Mouse (Mus musculus): Measurements from ENCODE around the gene Gm49378.

The Gm49378 gene

DNA sequence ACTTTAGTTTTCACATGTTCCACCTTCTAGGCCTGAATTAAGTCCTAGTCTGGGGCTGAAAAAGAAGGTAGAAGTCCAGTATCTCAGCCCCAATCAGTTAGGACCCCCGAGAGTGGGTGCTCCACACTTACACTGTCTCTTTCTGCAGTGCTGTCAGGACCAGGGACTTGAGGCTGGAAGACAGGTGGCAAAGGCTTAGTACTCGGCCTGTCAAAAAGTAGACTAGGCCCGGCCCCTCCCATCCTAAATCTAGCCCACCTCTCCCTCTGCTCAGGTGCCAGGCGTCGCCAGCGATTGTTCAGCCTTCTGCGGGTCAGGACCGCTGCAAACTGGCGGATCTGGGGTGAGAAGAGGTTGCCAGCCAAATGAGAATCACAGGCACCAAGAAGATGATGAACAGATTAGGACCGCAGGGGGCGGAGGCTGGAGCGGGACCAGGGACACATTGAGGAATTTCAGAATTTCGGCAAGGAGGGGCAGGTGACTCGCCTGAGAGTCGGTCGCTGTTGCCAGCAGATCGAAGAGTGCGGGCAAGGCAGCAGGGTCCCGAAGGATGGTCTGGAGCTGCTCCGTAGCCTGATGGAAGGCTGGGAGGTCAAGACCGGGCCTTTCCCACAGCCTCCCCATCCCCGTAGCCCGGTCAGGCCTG lies 2.7 kb downstream of the Gm49378 start:
- no peak for DNase-seq (ENCODE audit: inconsistent age in 2 of 2, low spot score in 1 of 2)

DNA sequence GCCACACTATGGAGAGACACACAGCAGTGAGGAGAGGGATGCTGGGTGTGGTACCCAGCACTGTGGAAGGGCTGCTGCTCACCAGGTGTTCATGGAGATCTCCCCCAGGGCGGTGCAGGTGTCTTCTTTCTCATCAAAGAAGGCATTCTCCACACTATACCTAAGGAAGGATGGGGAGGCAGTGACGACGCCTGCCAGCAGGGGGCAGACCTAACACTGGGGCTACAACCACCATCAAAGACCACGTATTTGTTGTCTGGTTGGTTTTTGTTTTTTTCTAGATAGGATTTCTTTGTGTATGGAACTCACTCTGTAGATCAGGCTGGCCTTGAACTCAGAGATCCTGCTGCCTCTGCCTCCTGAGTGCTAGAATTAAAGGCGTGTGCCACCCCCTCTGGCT lies 8.4 kb downstream of the Gm49378 start:
- DNase-seq (ENCODE audit: inconsistent age in 2 of 2, low spot score in 1 of 2): peak in 1 of 2 experiments; percentile 81

DNA sequence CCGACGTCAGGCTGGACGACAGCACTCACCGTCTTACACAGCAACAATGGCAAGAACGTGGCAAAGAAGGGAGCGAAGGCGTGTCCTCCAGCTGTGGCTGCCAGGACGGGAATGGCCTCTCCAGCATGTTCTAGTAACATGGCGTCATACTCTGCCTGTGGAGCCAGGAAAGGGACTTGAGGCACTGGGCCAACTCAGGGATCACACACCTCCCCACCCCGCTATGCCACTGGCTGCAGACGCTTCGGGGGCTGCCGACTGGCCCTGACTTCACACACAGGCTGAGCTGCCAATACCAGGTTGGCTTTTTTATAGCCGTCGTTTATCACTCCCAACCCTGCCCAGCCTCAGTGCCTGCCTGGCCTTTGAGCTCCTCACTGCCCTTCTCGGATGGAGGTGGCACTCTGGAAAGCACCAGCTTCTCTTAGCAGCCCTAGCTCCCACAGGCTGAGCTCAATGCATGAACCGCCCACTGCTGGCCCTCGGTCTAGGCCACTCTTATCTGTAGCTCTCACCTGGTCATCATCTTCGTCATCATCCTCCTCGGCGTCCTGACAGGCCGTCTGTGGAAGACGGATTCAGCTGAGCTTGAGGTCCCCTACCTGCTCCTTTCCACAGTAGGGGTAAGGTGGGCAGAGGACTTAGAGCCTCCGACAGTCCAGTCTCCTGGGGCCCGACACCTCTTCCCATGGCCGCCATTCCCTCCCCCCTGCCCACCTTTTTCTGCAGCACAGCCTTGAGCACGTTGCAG lies 9.4 kb downstream of the Gm49378 start:
- DNase-seq (ENCODE audit: inconsistent age in 2 of 2, low spot score in 1 of 2): no peak

- DNase-seq (ENCODE audit: inconsistent age in 2 of 2, low spot score in 1 of 2): no peak
These were observed 19.1 kb downstream of the Gm49378 start for GRCm38 (mm10) chr14:55618486-55619195.

GRCm38 (mm10) chr14:55617822-55618221 lies 19.9 kb downstream of the Gm49378 start, which contains the start of gene Rec8:
Rec8 (plus strand) TSS chr14:55618037.
- DNase-seq (ENCODE audit: inconsistent age in 2 of 2, low spot score in 1 of 2): peak; percentile 61 to 69

DNA sequence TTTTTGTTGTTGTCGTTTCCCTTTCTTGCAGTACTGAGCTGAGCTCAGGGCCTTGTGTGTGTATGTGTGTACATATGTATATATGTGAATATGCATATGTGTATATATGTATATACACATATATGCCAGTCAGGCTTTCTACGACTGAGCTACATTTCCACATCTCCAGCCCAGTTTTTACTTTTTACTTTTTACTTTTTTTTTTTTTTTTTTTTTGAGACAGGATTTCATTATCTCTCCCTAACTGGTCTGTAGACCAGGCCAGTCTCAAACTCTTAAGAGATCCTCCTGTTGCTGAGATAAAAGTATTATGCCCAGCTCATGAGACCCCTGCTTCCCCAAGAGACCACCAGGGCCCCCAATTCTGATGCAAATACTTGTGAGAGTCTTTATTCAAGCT lies 20.9 kb downstream of the Gm49378 start:
- no peak for DNase-seq (ENCODE audit: inconsistent age in 2 of 2, low spot score in 1 of 2)

GRCm38 (mm10) chr14:55615876-55616275 lies 21.8 kb downstream of the Gm49378 start:
- DNase-seq (ENCODE audit: inconsistent age in 2 of 2, low spot score in 1 of 2): no peak

DNA sequence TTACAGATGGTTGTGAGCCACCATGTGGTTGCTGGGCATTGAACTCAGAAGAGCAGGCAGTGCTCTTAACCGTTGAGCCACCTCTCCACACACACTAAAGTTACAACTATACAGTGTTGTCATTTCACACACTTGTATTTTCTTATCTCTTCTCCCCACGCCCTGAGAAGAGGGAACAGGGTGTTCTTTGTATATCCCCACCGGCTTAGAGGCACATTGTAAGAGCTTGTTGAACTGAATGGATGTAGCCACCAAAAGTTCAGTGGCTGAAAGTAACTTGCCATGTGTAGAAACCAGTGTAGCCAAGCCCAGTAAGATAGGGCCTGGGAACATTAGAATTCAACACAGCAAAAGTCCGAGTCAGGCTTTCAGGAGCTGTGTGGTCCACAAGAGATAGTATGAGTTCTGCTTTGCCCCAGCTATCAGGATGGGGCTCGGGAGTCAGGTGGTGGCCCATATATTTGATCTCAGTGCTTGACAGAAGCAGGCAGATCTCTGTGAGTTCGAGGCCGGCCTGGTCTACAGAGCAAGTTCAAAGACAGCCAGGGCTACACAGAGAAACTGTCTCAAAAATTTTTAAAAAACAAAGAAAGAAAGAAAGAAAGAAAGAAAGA lies 23.0 kb downstream of the Gm49378 start:
- no peak for DNase-seq (ENCODE audit: inconsistent age in 2 of 2, low spot score in 1 of 2)

DNA sequence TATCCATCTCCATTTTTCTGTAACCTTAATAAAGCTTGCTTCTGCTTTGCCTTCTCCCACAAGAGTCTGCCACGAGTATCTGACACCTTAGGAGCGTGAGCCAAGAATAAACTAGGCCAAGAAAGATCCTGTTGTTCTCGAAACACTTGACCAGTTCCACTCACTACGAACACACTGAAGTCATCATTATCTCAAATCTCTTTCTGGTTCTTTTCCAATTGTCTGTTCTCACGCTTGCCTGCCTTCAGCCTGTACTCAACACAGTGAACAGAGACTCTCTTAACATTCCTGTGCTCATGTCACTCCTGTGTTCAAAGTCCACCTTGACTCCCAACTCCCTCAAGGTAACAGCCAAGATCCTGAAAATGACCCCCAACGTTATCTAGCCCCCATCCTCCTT lies 24.3 kb downstream of the Gm49378 start:
- no peak for DNase-seq (ENCODE audit: inconsistent age in 2 of 2, low spot score in 1 of 2)

GRCm38 (mm10) chr14:55608339-55608738 lies 29.4 kb downstream of the Gm49378 start:
- no peak for DNase-seq (ENCODE audit: inconsistent age in 2 of 2, low spot score in 1 of 2)

GRCm38 (mm10) chr14:55605743-55606459 lies 31.8 kb downstream of the Gm49378 start:
- DNase-seq (ENCODE audit: inconsistent age in 2 of 2, low spot score in 1 of 2): no peak

DNA sequence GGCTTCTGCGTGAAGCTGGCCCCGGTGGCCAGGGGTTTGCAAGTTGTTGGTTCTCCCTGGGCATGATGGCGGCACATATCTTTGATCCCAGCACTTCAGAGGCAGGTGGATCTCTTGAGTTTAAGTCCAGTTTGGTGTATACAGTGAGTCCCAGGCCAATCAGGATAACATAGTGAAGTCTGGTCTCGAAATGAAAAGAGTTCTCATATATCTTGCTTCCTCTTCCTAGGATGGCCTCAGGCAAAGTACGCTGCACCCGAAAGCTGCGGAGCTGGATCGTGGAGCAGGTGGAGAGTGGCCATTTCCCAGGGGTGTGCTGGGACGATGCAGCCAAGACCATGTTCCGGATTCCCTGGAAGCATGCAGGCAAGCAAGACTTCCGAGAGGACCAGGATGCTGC lies 32.9 kb downstream of the Gm49378 start:
- peak in 1 of 2 experiments; percentile 56 for DNase-seq (ENCODE audit: inconsistent age in 2 of 2, low spot score in 1 of 2)

DNA sequence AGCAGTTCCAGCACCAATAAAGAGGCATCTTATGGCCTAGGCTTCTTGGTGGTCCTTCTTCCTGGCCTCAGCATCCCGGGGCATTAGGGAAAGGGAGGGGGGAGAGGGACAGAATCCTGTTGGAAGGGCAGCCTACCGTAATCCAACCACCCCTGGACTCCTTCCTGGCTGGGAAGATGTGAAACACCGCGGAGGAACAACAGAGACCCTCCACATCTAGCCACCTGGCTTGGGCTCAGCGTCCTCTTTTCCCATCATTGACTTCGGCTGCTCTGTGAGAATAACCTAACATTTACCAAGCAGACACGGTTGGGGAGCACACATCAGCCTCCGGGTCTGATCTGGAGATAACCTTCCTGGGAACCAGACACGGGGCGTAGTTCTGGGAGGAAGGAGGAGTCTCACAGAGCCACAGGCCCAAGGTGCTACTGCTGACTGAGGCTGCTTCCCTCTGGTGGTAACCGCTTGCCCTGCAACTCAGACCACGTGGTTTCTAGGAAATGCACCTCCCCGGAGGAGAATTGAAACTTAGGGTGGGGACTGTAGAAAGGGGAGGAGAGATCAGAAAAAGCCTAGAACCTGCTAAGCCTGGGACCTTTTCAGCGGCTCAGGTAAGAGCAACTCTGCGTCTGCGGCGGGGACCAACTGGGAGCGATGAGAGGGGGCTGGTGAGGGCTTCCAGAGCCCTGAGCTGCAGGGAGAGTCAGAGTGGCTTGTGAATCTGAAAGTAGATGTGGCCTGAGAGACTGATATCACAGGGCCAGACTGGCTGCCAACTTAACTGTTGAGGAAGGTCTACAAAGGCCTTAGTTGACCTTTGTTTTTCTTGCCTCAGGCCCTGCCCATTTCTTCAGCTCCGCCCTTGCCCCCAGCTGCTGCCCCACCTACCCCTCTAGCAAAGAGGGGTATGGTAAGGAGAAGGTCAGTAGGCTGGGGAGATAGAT lies 33.8 kb downstream of the Gm49378 start:
- peak; percentile 95 to 98 for DNase-seq (ENCODE audit: inconsistent age in 2 of 2, low spot score in 1 of 2)

GRCm38 (mm10) chr14:55603271-55603632 lies 34.4 kb downstream of the Gm49378 start, which contains the start of gene Irf9:
Irf9 (plus strand) TSS chr14:55603571.
- no peak for DNase-seq (ENCODE audit: inconsistent age in 2 of 2, low spot score in 1 of 2)

- no peak for DNase-seq (ENCODE audit: inconsistent age in 2 of 2, low spot score in 1 of 2)
These were observed 38.9 kb downstream of the Gm49378 start for GRCm38 (mm10) chr14:55598521-55599390.

GRCm38 (mm10) chr14:55596036-55596690 lies 41.5 kb downstream of the Gm49378 start:
- DNase-seq (ENCODE audit: inconsistent age in 2 of 2, low spot score in 1 of 2): no peak

DNA sequence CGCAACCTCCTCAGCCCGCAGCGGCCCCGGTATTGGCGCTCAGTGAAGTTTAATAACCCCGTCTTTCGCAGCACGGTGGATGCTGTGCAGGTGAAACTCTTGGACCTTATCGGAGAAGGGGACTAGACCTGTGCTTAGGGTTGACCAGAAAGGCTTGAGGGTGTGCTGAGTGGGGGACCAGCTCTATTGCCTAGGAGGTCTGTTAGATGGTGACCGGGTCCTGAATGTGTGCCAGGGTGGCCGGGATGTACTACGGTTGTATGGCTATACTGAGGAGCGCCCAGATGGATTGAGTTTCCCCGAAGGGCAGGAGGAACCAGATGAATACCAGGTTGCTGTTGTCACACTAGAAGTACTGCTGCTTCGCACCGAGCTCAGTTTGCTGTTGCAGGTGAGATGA lies 45.5 kb downstream of the Gm49378 start:
- DNase-seq (ENCODE audit: inconsistent age in 2 of 2, low spot score in 1 of 2): peak in 1 of 2 experiments; percentile 50

DNA sequence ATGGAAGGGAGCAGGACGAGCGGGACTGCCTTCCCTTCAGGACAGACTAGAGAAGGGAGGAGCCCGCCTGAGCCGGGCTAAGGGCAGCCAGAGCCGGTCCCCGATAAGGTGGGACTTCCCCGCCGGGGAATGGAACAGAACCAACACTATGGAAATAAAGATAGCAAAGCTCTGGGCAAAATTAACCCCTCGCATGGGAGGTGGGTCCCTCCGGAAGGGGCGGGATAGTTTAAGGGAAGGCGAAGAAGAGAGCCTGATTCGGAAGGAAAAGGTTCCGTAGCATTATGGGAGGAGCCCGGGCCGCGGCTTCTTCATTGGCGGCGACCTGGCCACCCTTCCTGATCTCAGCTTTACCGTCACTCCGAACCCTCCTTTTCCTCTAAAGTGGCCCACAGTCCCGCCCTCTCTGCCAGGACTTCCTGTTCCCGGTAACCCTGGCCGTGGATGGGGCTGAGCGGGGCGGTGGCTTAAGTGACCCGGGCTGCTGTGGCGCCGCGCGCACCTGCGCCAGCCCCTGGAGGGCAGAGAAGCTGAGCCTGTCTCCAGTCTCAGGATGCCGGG lies 46.3 kb downstream of the Gm49378 start, which contains the start of gene Rnf31:
Gene Rnf31, plus strand, starts transcription at position 378 of the 561 bp plus-strand sequence.
- DNase-seq (ENCODE audit: inconsistent age in 2 of 2, low spot score in 1 of 2): peak; percentile 96 to 98

Data from adrenal gland, adult (tissue).